Mouse (Mus musculus) hindbrain, embryonic 16.5 days (tissue): Measurements from ENCODE around the gene Strip2. TPM values are rescaled to one million over a fixed set of nuclear protein-coding genes. Genes with fewer than 3 reads are reported as not detected.

Experiments
- ATAC-seq: fragments of 200-750 bp; cut with Nextera tagmentation; 2 replicates; pipeline ENCODE4 v1.8.0; 2017; ENCODE audit warnings: moderate TSS enrichment, moderate library complexity
- H3K27ac ChIP-seq: fragments of 300-500 bp; sonication (generic); 2 replicates; pipeline ENCODE4 v1.5.1; 2014; ENCODE audit warnings: low read depth, mild to moderate bottlenecking, control low read depth, low read length, moderate library complexity
- H3K27me3 ChIP-seq: fragments of 300-500 bp; sonication (generic); replicated peaks from 2 replicates; pipeline ENCODE4 v1.6.1; 2014; ENCODE audit warnings: low read length; ENCODE audit not compliant: control insufficient read depth, insufficient read depth
- H3K36me3 ChIP-seq: fragments of 300-500 bp; sonication (generic); 2 replicates; pipeline ENCODE4 v1.6.1; 2014; ENCODE audit warnings: mild to moderate bottlenecking, low read length, moderate library complexity, mixed read lengths; ENCODE audit not compliant: control insufficient read depth, insufficient read depth
- H3K4me1 ChIP-seq: fragments of 300-500 bp; sonication (generic); 2 replicates; pipeline ENCODE4 v1.6.1; 2014; ENCODE audit warnings: low read depth, low read length; ENCODE audit not compliant: control insufficient read depth, insufficient read depth
- H3K4me2 ChIP-seq: fragments of 300-500 bp; sonication (generic); 2 replicates; pipeline ENCODE4 v1.6.1; 2014; ENCODE audit warnings: mild to moderate bottlenecking, low read length, control low read depth, moderate library complexity
- H3K4me3 ChIP-seq: fragments of 300-500 bp; sonication (generic); 2 replicates; pipeline ENCODE4 v1.5.1; 2014; ENCODE audit warnings: mild to moderate bottlenecking, low read length, control low read depth, moderate library complexity
- H3K9ac ChIP-seq: fragments of 300-500 bp; sonication (generic); 2 replicates; pipeline ENCODE4 v1.6.1; 2014; ENCODE audit warnings: low read depth, mild to moderate bottlenecking, control low read depth, low read length, moderate library complexity
- H3K9me3 ChIP-seq: fragments of 300-500 bp; sonication (generic); 2 replicates; pipeline ENCODE4 v1.6.1; 2014; ENCODE audit warnings: mild to moderate bottlenecking, low read length, moderate library complexity; ENCODE audit not compliant: control insufficient read depth
- WGBS: fragments of 180-500 bp; shearing (Covaris S2); extraction: QIAGEN DNeasy Blood & Tissue Kit; methylation state at CpG from one replicate; pipeline ENCODE4 v1.1.7; 2014; 5-methylcytosine and 5-hydroxymethylcytosine counted together
- polyA plus RNA-seq: library from polyadenylated mRNA; unstranded; fragments of >200 nt; fragmentation: Nextera tagmentation; extraction: Ambion mirVana; gene quantifications from 2 replicates; pipeline ENCODE4 v1.2.1, GENCODE M21; 2015

Gene Strip2
- polyA plus RNA-seq, 1 experiment from 2014 or later, result 8.6 TPM

DNA sequence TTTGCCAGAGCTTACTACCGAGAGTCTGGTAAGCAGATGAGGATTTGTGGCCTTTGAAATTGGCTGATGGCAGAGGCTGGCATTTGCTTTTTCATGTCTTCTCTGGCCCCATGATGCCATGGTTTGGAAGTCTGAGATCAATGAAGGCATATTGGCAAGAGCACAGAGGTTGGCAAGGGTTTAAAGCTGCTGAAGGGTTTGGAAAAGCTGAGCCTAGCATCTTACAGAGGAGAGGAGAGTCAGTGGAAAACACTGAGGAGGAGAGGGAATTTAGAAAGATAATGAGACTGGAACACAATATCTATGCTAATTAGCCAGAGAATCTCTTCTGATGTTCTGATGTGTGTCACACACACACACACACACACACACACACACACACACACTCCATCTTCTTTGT lies 27.7 kb downstream of the Strip2 start:
- peaks cover 2% of the 10 kb centered on the region; the same call in 1 of the 2 replicates for H3K4me1 ChIP-seq
- no peak for ATAC-seq
- H3K4me2 ChIP-seq, result no peak overlapping the region
- H3K9ac ChIP-seq, result no peak overlapping the region
- no peak overlapping the region for H3K27ac ChIP-seq
- H3K27me3 ChIP-seq, result no peaks in the 10 kb centered on the region
- H3K4me3 ChIP-seq, result no peak overlapping the region
- no peaks in the 10 kb centered on the region for H3K36me3 ChIP-seq
- H3K9me3 ChIP-seq, result no peaks in the 10 kb centered on the region
- 71% methylated on average over 1 of the region's 1 CpGs for WGBS

DNA sequence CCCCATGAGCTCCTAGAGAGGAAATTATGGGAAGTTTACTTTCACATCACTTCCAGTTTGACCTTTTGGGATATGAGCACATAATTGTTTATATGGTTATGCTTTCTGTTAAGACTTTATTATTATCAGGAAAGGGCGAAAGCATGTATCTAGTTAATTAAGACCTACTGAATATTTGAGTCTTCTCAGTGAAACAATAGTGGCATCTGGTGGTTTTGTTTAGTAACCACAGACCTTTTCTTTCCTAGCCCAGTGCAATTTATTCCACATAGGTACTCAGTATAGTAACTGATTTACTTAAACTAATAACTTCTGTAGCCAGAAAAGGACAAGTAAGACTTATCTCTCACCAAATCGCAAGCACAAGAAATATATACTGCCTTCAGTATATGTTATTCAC lies 29.8 kb downstream of the Strip2 start:
- ATAC-seq, result no peak
- Histone ChIP-seq H3K4me1 (peaks cover 2% of the 10 kb centered on the region; the same call in 1 of the 2 replicates), H3K4me2 (no peak overlapping the region), H3K27me3 (no peaks in the 10 kb centered on the region), H3K9me3 (no peaks in the 10 kb centered on the region), H3K36me3 (no peaks in the 10 kb centered on the region), H3K9ac (no peak overlapping the region), H3K4me3 (no peak overlapping the region), H3K27ac (no peak overlapping the region)
- WGBS, result 79% methylated on average over 2 of the region's 2 CpGs

DNA sequence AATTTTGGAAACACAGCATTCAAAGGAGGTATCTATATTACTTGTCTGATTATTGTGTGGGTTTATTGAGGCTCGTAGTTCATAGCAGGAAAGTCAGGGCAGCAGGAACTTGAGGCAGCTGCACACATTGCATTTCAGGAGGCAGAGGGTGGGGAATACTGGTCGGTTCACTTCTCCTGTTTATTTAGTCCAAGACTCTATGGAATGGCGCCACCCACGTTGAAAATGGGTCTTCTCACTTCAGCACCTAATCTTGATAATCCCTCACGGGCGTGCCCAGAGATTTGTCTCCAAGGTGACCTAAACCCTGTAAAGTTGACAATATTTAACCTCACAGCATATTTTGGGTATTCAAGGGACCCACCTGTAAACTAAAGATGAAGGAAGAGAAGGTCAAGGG lies 31.0 kb downstream of the Strip2 start:
- WGBS, result 77% methylated on average over 6 of the region's 6 CpGs
- Histone ChIP-seq H3K36me3 (no peaks in the 10 kb centered on the region), H3K9me3 (no peaks in the 10 kb centered on the region), H3K9ac (no peak overlapping the region), H3K4me2 (no peak overlapping the region), H3K4me3 (no peak overlapping the region), H3K27me3 (no peaks in the 10 kb centered on the region), H3K27ac (no peak overlapping the region), H3K4me1 (peaks cover 2% of the 10 kb centered on the region; the same call in 1 of the 2 replicates)
- ATAC-seq, result no peak

DNA sequence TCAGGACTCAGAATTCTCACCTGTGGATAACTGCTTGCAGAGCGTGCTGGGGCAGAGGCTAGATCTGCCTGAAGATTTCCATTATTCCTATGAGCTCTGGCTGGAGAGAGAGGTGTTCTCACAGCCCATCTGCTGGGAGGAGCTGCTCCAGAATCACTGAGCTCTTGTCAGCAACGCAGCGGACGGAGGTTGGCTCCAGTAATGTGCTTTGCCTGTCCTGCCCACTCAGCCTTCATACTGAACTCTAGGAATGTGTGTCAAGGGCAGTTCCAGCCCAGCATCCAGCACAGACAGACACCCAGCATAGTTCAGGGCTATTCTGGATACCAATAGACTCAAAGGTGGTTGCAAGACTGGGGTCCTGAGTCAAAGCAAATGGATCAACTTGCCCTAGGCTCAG lies 39.9 kb downstream of the Strip2 start:
- no peak for ATAC-seq
- no peak overlapping the region for H3K27ac ChIP-seq
- WGBS, result 100% methylated on average over 4 of the region's 4 CpGs
- H3K4me2 ChIP-seq, result no peak overlapping the region
- H3K36me3 ChIP-seq, result no peaks in the 10 kb centered on the region
- H3K4me3 ChIP-seq, result no peak overlapping the region
- no peaks in the 10 kb centered on the region for H3K9me3 ChIP-seq
- H3K27me3 ChIP-seq, result no peaks in the 10 kb centered on the region
- no peak overlapping the region for H3K9ac ChIP-seq
- H3K4me1 ChIP-seq, result no peaks in the 10 kb centered on the region

DNA sequence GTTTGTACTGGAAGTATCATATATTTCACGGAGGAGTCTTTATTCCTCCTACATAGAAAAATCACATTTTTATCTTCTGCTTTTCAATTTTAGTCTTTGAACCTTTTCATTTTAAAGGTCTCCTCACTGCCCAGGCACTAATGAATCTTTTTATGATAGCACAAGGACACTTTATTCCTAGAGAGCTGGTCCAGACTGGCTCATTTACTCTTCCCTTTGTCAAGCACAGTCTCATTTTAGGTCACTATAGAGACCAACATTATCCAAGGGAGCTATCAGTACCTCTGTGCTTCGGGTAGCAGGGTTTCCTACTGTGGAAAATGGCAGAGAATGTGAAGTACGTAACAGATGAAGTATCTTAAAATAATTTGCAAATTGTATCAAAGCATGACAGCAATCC lies 41.9 kb downstream of the Strip2 start:
- H3K4me2 ChIP-seq, result no peak overlapping the region
- no peak for ATAC-seq
- 62% methylated on average over 3 of the region's 3 CpGs for WGBS

DNA sequence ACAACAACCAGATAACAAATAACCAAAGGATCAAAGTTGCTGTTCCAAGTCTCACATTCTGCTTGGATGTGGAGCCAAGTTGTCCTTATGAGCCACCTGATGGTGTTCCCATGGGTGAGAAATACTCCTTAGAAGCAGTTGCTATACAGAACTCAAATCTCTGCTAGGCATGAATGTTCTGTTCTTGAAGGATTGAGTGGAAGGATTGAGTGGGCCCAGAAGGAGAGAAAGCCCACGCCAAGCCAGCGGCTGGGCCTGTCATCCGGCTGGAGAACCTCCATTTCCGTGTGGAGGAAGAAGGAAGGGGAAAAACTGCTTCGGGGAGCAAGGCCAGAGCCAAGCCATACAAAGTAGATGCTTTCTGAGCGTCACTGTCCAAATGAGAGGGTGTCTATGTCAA lies 44.3 kb downstream of the Strip2 start:
- Histone ChIP-seq H3K4me2 (no peak overlapping the region), H3K36me3 (no peaks in the 10 kb centered on the region), H3K4me3 (no peak overlapping the region), H3K27ac (no peak overlapping the region), H3K9me3 (no peaks in the 10 kb centered on the region), H3K9ac (no peak overlapping the region), H3K4me1 (no peaks in the 10 kb centered on the region), H3K27me3 (no peaks in the 10 kb centered on the region)
- WGBS, result 94% methylated on average over 6 of the region's 6 CpGs
- no peak for ATAC-seq

More for the DNA sequence above, 41.9 kb downstream of the Strip2 start:
- H3K27me3 ChIP-seq, result no peaks in the 10 kb centered on the region
- H3K36me3 ChIP-seq, result no peaks in the 10 kb centered on the region
- H3K9me3 ChIP-seq, result no peaks in the 10 kb centered on the region
- H3K9ac ChIP-seq, result no peak overlapping the region
- H3K4me1 ChIP-seq, result no peaks in the 10 kb centered on the region
- no peak overlapping the region for H3K27ac ChIP-seq
- no peak overlapping the region for H3K4me3 ChIP-seq

DNA sequence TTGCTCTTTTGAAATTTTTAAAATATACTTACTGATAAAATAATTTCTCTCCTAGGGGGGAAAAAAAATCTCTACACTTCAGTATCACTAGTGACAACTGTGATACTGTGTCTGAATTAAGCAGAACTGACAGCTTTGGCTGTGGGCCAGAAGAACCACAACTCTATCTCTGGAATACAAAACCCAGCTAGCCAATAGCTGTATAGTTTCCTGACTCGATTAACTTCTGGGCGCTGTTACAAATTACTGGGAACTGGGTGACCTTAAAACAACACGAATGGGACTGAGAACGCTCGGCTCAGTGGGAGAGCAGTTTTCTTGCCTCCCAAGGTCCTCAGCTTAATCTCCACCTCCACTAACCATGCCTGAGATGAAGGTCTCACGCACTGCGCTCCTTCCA lies 51.1 kb downstream of the Strip2 start:
- Histone ChIP-seq H3K9ac (no peak overlapping the region), H3K27me3 (no peaks in the 10 kb centered on the region), H3K4me2 (no peak overlapping the region), H3K36me3 (no peaks in the 10 kb centered on the region), H3K4me1 (no peaks in the 10 kb centered on the region), H3K27ac (no peak overlapping the region), H3K9me3 (no peaks in the 10 kb centered on the region), H3K4me3 (no peak overlapping the region)
- 70% methylated on average over 7 of the region's 7 CpGs for WGBS
- ATAC-seq, result no peak

DNA sequence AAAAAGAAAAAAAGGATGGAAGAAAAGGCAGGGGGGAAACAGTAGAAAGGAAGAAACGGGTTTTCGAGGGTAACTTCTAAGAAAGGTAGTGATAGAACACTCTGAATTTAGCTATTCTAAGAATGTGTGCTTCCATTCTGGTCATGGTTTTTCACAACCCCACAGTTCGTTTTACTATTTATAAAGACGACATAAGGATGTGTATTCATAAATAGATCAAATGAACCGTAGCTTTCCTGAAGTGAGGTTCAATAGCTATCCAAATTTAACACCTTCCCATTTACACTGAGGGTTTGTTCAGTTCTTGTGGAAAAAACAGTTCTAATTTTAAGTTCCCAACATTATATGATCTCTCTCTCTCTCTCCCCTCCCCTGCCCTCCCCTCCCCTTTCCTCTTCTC lies 56.5 kb downstream of the Strip2 start:
- Histone ChIP-seq H3K9ac (no peak overlapping the region), H3K9me3 (no peaks in the 10 kb centered on the region), H3K36me3 (no peaks in the 10 kb centered on the region), H3K4me2 (no peak overlapping the region), H3K4me1 (no peaks in the 10 kb centered on the region), H3K4me3 (no peak overlapping the region), H3K27me3 (no peaks in the 10 kb centered on the region), H3K27ac (no peak overlapping the region)
- ATAC-seq, result no peak
- WGBS, result 81% methylated on average over 5 of the region's 5 CpGs

DNA sequence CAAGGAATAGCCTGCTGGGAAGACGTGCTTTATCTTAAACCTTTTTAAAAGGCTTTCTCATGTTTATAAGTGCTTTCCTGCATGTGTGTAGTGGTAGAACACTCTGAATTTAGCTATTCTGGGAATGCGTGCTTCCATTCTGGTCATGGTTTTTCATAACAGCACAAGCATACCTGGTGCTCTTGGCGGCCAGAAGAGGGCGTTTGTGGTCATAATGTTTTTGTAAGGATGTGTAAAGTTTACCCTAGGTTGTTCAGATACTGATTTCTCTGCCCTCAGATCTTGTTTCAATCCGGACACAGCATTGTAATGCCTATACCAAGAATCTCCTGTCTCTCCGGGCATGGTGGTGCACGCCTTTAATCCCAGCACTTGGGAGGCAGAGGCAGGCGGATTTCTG lies 58.0 kb downstream of the Strip2 start:
- no peaks in the 10 kb centered on the region for H3K4me1 ChIP-seq
- H3K36me3 ChIP-seq, result no peaks in the 10 kb centered on the region
- no peaks in the 10 kb centered on the region for H3K9me3 ChIP-seq
- 68% methylated on average over 8 of the region's 8 CpGs for WGBS
- no peak overlapping the region for H3K9ac ChIP-seq
- H3K27me3 ChIP-seq, result no peaks in the 10 kb centered on the region
- no peak overlapping the region for H3K4me3 ChIP-seq
- ATAC-seq, result no peak
- H3K4me2 ChIP-seq, result no peak overlapping the region
- H3K27ac ChIP-seq, result no peak overlapping the region

DNA sequence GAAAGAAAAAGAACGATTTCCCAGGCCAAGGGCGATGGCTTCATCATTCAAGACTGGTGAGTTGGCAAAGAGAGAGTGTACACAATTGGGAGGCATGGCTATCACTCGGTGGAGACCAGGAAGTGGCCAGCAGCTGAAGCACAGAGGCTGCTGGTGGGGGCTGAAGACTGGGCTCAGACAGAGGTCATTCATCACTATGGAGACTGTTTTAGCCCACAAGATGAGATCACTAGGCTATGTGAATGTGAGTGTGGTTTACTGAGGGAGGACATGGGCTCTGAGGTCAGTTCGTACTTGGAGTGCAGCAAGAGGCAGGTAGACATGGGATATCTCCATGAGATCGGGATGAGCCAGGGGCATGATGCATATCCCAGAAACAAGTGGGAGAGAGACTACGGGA lies 63.6 kb downstream of the Strip2 start:
- Histone ChIP-seq H3K4me3 (no peak overlapping the region), H3K9ac (no peak overlapping the region), H3K9me3 (no peaks in the 10 kb centered on the region), H3K27me3 (peaks cover 5% of the 10 kb centered on the region; the same call in 1 of the 2 replicates), H3K4me1 (peaks cover 2% of the 10 kb centered on the region; the same call in 1 of the 2 replicates), H3K4me2 (no peak overlapping the region), H3K27ac (no peak overlapping the region), H3K36me3 (no peaks in the 10 kb centered on the region)
- ATAC-seq, result no peak
- WGBS, result 90% methylated on average over 6 of the region's 6 CpGs
